Mouse (Mus musculus) heart, embryonic 15.5 days (tissue): ENCODE results near the gene Olfml2a. TPM values are rescaled to one million over a fixed set of nuclear protein-coding genes. Genes with fewer than 3 reads are reported as not detected.

Experiments used
- polyA plus RNA-seq: library from polyadenylated mRNA; unstranded; fragments of >200 nt; fragmentation: Nextera tagmentation; extraction: Ambion mirVana; gene quantifications from 2 replicates; pipeline ENCODE4 v1.2.1, GENCODE M21; 2015

The Olfml2a gene
- polyA plus RNA-seq, 1 experiment from 2014 or later: 7.2 TPM

Other genes with a start within 250 kb of the Olfml2a start
- gene Nr5a1, start 217.4 kb upstream of the Olfml2a start, polyA plus RNA-seq: 0.04 TPM in 1 of 2 replicates, not detected in the other
- 0.39 and 0.68 TPM in 2 replicates for gene Nr6a1, start 4.3 kb upstream of the Olfml2a start, polyA plus RNA-seq
- gene Wdr38, start 65.5 kb downstream of the Olfml2a start, polyA plus RNA-seq: 0.99 and 1.1 TPM in 2 replicates
- gene Arpc5l, start 73.4 kb downstream of the Olfml2a start, polyA plus RNA-seq: 78.9 and 88.5 TPM in 2 replicates
- gene Rpl35, start 73.6 kb downstream of the Olfml2a start, polyA plus RNA-seq: 474 and 613 TPM in 2 replicates
- gene Golga1, start 133.6 kb downstream of the Olfml2a start, polyA plus RNA-seq: 19.0 and 23.2 TPM in 2 replicates